Mouse (Mus musculus): ENCODE measurements around the gene Nt5dc2. TPM values are rescaled to one million over a fixed set of nuclear protein-coding genes. Genes with fewer than 3 reads are reported as not detected.

The Nt5dc2 gene
- polyA plus RNA-seq, 1 experiment from 2014 or later: 192 TPM

GRCm38 (mm10) chr14:31132491-31132975, 1.7 kb downstream of the Nt5dc2 start:
- Histone ChIP-seq H3K9me3 (ENCODE audit: control insufficient read depth, low read length) (no peaks in the 10 kb centered on the region), H3K27me3 (replicated peaks; ENCODE audit: control insufficient read depth, insufficient read depth, low read length) (no peaks in the 10 kb centered on the region), H3K4me2 (ENCODE audit: low read length) (peak overlapping the region; percentile 57), H3K36me3 (ENCODE audit: control insufficient read depth, insufficient read depth, low read length) (peaks cover 7% of the 10 kb centered on the region), H3K4me1 (ENCODE audit: control insufficient read depth, insufficient read depth, low read depth, low read length) (peaks cover 34% of the 10 kb centered on the region), H3K4me3 (ENCODE audit: low read length) (peak overlapping the region; percentile 55), H3K27ac (ENCODE audit: low read depth, low read length) (no peak overlapping the region), H3K9ac (ENCODE audit: low read depth, low read length) (no peak overlapping the region)
- WGBS: 86% methylated on average over 7 of the region's 7 CpGs
- ATAC-seq: no peak

GRCm38 (mm10) chr14:31133023-31133665, 2.3 kb downstream of the Nt5dc2 start:
- peak overlapping the region; percentile 2 for H3K4me2 ChIP-seq (ENCODE audit: low read length)
- 0 out of 2 replicates have a peak overlapping the region, but pooled peaks have one; percentile 13 for H3K9ac ChIP-seq (ENCODE audit: low read depth, low read length)
- H3K36me3 ChIP-seq (ENCODE audit: control insufficient read depth, insufficient read depth, low read length): peaks cover 7% of the 10 kb centered on the region
- H3K9me3 ChIP-seq (ENCODE audit: control insufficient read depth, low read length): no peaks in the 10 kb centered on the region
- no peaks in the 10 kb centered on the region for H3K27me3 ChIP-seq (replicated peaks; ENCODE audit: control insufficient read depth, insufficient read depth, low read length)
- 62% methylated on average over 11 of the region's 11 CpGs for WGBS
- no peak overlapping the region for H3K27ac ChIP-seq (ENCODE audit: low read depth, low read length)
- peaks cover 31% of the 10 kb centered on the region for H3K4me1 ChIP-seq (ENCODE audit: control insufficient read depth, insufficient read depth, low read depth, low read length)
- ATAC-seq: no peak
- no peak overlapping the region for H3K4me3 ChIP-seq (ENCODE audit: low read length)

GRCm38 (mm10) chr14:31134015-31135000, 3.5 kb downstream of the Nt5dc2 start:
- peaks cover 29% of the 10 kb centered on the region for H3K4me1 ChIP-seq (ENCODE audit: control insufficient read depth, insufficient read depth, low read depth, low read length)
- H3K36me3 ChIP-seq (ENCODE audit: control insufficient read depth, insufficient read depth, low read length): peaks cover 7% of the 10 kb centered on the region
- H3K4me2 ChIP-seq (ENCODE audit: low read length): 0 out of 2 replicates have a peak overlapping the region, but pooled peaks have one; percentile 13
- H3K4me3 ChIP-seq (ENCODE audit: low read length): no peak overlapping the region
- no peaks in the 10 kb centered on the region for H3K9me3 ChIP-seq (ENCODE audit: control insufficient read depth, low read length)
- ATAC-seq: peak; percentile 2; the same call in 1 of the 2 replicates
- WGBS: 77% methylated on average over 25 of the region's 25 CpGs
- H3K9ac ChIP-seq (ENCODE audit: low read depth, low read length): no peak overlapping the region
- peak overlapping the region; percentile 57; the same call in 1 of the 2 replicates for H3K27ac ChIP-seq (ENCODE audit: low read depth, low read length)
- no peaks in the 10 kb centered on the region for H3K27me3 ChIP-seq (replicated peaks; ENCODE audit: control insufficient read depth, insufficient read depth, low read length)

GRCm38 (mm10) chr14:31135495-31136410, 4.9 kb downstream of the Nt5dc2 start:
- Histone ChIP-seq H3K4me3 (ENCODE audit: low read length) (no peak overlapping the region), H3K9me3 (ENCODE audit: control insufficient read depth, low read length) (no peaks in the 10 kb centered on the region), H3K4me2 (ENCODE audit: low read length) (no peak overlapping the region), H3K36me3 (ENCODE audit: control insufficient read depth, insufficient read depth, low read length) (peaks cover 10% of the 10 kb centered on the region), H3K9ac (ENCODE audit: low read depth, low read length) (no peak overlapping the region), H3K4me1 (ENCODE audit: control insufficient read depth, insufficient read depth, low read depth, low read length) (peaks cover 23% of the 10 kb centered on the region), H3K27ac (ENCODE audit: low read depth, low read length) (no peak overlapping the region), H3K27me3 (replicated peaks; ENCODE audit: control insufficient read depth, insufficient read depth, low read length) (no peaks in the 10 kb centered on the region)
- no peak for ATAC-seq
- 96% methylated on average over 34 of the region's 34 CpGs for WGBS

GRCm38 (mm10) chr14:31136411-31137280, 5.8 kb downstream of the Nt5dc2 start:
- Histone ChIP-seq H3K4me1 (ENCODE audit: control insufficient read depth, insufficient read depth, low read depth, low read length) (peaks cover 23% of the 10 kb centered on the region), H3K4me3 (ENCODE audit: low read length) (no peak overlapping the region), H3K27me3 (replicated peaks; ENCODE audit: control insufficient read depth, insufficient read depth, low read length) (no peaks in the 10 kb centered on the region), H3K4me2 (ENCODE audit: low read length) (no peak overlapping the region), H3K36me3 (ENCODE audit: control insufficient read depth, insufficient read depth, low read length) (peaks cover 10% of the 10 kb centered on the region), H3K27ac (ENCODE audit: low read depth, low read length) (no peak overlapping the region), H3K9me3 (ENCODE audit: control insufficient read depth, low read length) (no peaks in the 10 kb centered on the region), H3K9ac (ENCODE audit: low read depth, low read length) (no peak overlapping the region)
- WGBS: 87% methylated on average over 26 of the region's 26 CpGs
- no peak for ATAC-seq

GRCm38 (mm10) chr14:31137281-31137595, 6.4 kb downstream of the Nt5dc2 start:
- Histone ChIP-seq H3K4me1 (ENCODE audit: control insufficient read depth, insufficient read depth, low read depth, low read length) (peaks cover 17% of the 10 kb centered on the region), H3K36me3 (ENCODE audit: control insufficient read depth, insufficient read depth, low read length) (peaks cover 10% of the 10 kb centered on the region), H3K9ac (ENCODE audit: low read depth, low read length) (no peak overlapping the region), H3K27ac (ENCODE audit: low read depth, low read length) (no peak overlapping the region), H3K27me3 (replicated peaks; ENCODE audit: control insufficient read depth, insufficient read depth, low read length) (no peaks in the 10 kb centered on the region), H3K4me3 (ENCODE audit: low read length) (no peak overlapping the region), H3K4me2 (ENCODE audit: low read length) (no peak overlapping the region), H3K9me3 (ENCODE audit: control insufficient read depth, low read length) (no peaks in the 10 kb centered on the region)
- ATAC-seq: no peak
- WGBS: 84% methylated on average over 10 of the region's 10 CpGs

- ATAC-seq: no peak
- WGBS: 69% methylated on average over 11 of the region's 11 CpGs
- Histone ChIP-seq H3K36me3 (ENCODE audit: control insufficient read depth, insufficient read depth, low read length) (peaks cover 10% of the 10 kb centered on the region), H3K27ac (ENCODE audit: low read depth, low read length) (0 out of 2 replicates have a peak overlapping the region, but pooled peaks have one; percentile 0), H3K4me1 (ENCODE audit: control insufficient read depth, insufficient read depth, low read depth, low read length) (peaks cover 12% of the 10 kb centered on the region), H3K4me3 (ENCODE audit: low read length) (no peak overlapping the region), H3K9ac (ENCODE audit: low read depth, low read length) (no peak overlapping the region), H3K27me3 (replicated peaks; ENCODE audit: control insufficient read depth, insufficient read depth, low read length) (no peaks in the 10 kb centered on the region), H3K4me2 (ENCODE audit: low read length) (no peak overlapping the region), H3K9me3 (ENCODE audit: control insufficient read depth, low read length) (no peaks in the 10 kb centered on the region)
Observed at GRCm38 (mm10) chr14:31137791-31138190, 6.9 kb downstream of the Nt5dc2 start.

Data from hindbrain, embryonic 16.5 days (tissue).